Mouse (Mus musculus) midbrain, embryonic 13.5 days (tissue): ENCODE measurements at regions not wholly inside any gene's neighbourhood (a gene's known extent, or its start where the extent isn't known, plus 50 kb on each side); places are given as distances from the start of the nearest gene placed in this dataset.

Source experiments
- ATAC-seq: fragments of 200-750 bp; cut with Nextera tagmentation; 2 replicates; pipeline ENCODE4 v1.8.0; 2017; ENCODE audit warnings: mild to moderate bottlenecking, moderate TSS enrichment, moderate library complexity
- H3K27ac ChIP-seq: fragments of 300-500 bp; sonication (generic); 2 replicates; pipeline ENCODE4 v1.5.1; 2015; ENCODE audit warnings: inconsistent platforms, mild to moderate bottlenecking, moderate library complexity
- H3K27me3 ChIP-seq: fragments of 300-500 bp; sonication (generic); 2 replicates; pipeline ENCODE4 v1.6.1; 2015; ENCODE audit warnings: mild to moderate bottlenecking, inconsistent platforms
- H3K36me3 ChIP-seq: fragments of 300-500 bp; sonication (generic); 2 replicates; pipeline ENCODE4 v1.6.1; 2015; ENCODE audit warnings: mild to moderate bottlenecking, inconsistent platforms
- H3K4me1 ChIP-seq: fragments of 300-500 bp; sonication (generic); replicated peaks from 2 replicates; pipeline ENCODE4 v1.6.1; 2015; ENCODE audit warnings: inconsistent platforms
- H3K4me2 ChIP-seq: fragments of 300-500 bp; sonication (generic); replicated peaks from 2 replicates; pipeline ENCODE4 v1.6.1; 2015; ENCODE audit warnings: moderate library complexity, mild to moderate bottlenecking, inconsistent platforms
- H3K4me3 ChIP-seq: fragments of 300-500 bp; sonication (generic); replicated peaks from 2 replicates; pipeline ENCODE4 v1.5.1; 2015; ENCODE audit warnings: mild to moderate bottlenecking, inconsistent platforms
- H3K9ac ChIP-seq: fragments of 300-500 bp; sonication (generic); replicated peaks from 2 replicates; pipeline ENCODE4 v1.6.1; 2015; ENCODE audit warnings: mild to moderate bottlenecking, inconsistent platforms
- H3K9me3 ChIP-seq: fragments of 300-500 bp; sonication (generic); 2 replicates; pipeline ENCODE4 v1.6.1; 2016; ENCODE audit warnings: mild to moderate bottlenecking, inconsistent platforms
- WGBS: fragments of 180-500 bp; shearing (Covaris S2); methylation state at CpG from one replicate; pipeline ENCODE4 v1.1.7; 2015; 5-methylcytosine and 5-hydroxymethylcytosine counted together

GRCm38 (mm10) chr2:179112951-179113350 lies 329.3 kb upstream of the Cdh4 start:
- Histone ChIP-seq H3K4me3 (no peak overlapping the region), H3K4me2 (no peak overlapping the region), H3K9me3 (no peaks in the 10 kb centered on the region), H3K36me3 (no peaks in the 10 kb centered on the region), H3K27ac (no peak overlapping the region), H3K4me1 (peaks cover 12% of the 10 kb centered on the region), H3K9ac (no peak overlapping the region), H3K27me3 (0 out of 2 replicates have a peak, but pooled peaks cover 4% of the 10 kb centered on the region)
- peak; percentile 68 for ATAC-seq
- 31% methylated on average over 5 of the region's 5 CpGs for WGBS

DNA sequence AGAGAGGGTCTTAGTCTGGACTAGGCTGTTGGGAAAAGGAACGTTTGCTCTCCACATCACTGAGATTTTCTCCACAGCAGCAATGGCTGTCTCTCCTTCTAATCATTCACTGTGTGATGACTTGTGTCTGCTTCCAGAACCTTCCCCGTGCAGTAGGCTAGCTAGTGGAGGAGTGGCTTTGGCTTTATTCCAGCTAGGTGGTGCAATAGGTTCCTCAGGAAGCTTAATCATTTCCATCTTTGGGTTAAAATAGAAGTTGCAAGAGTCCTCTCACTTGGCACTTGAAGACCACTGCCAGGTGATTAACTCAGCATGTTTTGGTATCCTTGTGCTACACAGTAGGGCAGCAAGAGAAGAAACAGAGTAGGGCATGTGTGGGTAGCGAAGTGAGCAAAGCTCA lies 314.2 kb upstream of the Cdh4 start:
- WGBS = 85% methylated on average over 3 of the region's 3 CpGs
- Histone ChIP-seq H3K4me1 (no peaks in the 10 kb centered on the region), H3K9me3 (no peaks in the 10 kb centered on the region), H3K27me3 (no peaks in the 10 kb centered on the region), H3K9ac (no peak overlapping the region), H3K36me3 (no peaks in the 10 kb centered on the region), H3K27ac (no peak overlapping the region), H3K4me2 (no peak overlapping the region), H3K4me3 (no peak overlapping the region)
- no peak for ATAC-seq

- 93% methylated on average over 5 of the region's 5 CpGs for WGBS
- no peak overlapping the region for H3K4me2 ChIP-seq
- H3K27me3 ChIP-seq = no peaks in the 10 kb centered on the region
- H3K4me3 ChIP-seq = no peak overlapping the region
- H3K36me3 ChIP-seq = no peaks in the 10 kb centered on the region
- no peaks in the 10 kb centered on the region for H3K4me1 ChIP-seq
- no peaks in the 10 kb centered on the region for H3K9me3 ChIP-seq
- no peak overlapping the region for H3K27ac ChIP-seq
- ATAC-seq = no peak
- H3K9ac ChIP-seq = no peak overlapping the region
Observed at GRCm38 (mm10) chr2:179128432-179128831, 313.8 kb upstream of the Cdh4 start.

DNA sequence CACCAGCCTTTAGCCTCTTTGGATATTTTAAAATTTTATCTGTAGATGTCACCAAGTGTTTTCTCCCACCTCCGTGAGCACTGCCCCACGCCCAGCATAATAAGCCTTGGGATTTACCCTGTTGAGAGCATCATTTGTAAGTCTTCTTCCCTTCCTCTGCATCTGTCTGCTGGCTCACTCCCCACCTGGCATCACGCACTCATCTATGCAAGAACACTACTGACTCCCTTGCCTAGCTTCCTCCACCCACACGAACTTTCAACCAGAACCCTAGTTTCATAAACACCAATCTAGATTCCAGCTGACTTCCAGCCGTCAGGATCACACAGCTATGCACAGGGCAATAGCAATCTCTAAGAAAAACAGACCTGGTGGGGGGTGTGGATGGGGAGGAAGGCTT lies 311.2 kb upstream of the Cdh4 start:
- 86% methylated on average over 5 of the region's 5 CpGs for WGBS
- ATAC-seq = no peak
- no peaks in the 10 kb centered on the region for H3K27me3 ChIP-seq
- H3K4me3 ChIP-seq = no peak overlapping the region
- H3K27ac ChIP-seq = no peak overlapping the region
- no peak overlapping the region for H3K4me2 ChIP-seq
- H3K9ac ChIP-seq = no peak overlapping the region
- no peaks in the 10 kb centered on the region for H3K4me1 ChIP-seq
- no peaks in the 10 kb centered on the region for H3K36me3 ChIP-seq
- H3K9me3 ChIP-seq = no peaks in the 10 kb centered on the region

GRCm38 (mm10) chr2:179142313-179142712 lies 299.9 kb upstream of the Cdh4 start:
- H3K9me3 ChIP-seq = no peaks in the 10 kb centered on the region
- H3K4me1 ChIP-seq = 0 out of 2 replicates have a peak, but pooled peaks cover 3% of the 10 kb centered on the region
- no peak overlapping the region for H3K4me3 ChIP-seq
- 56% methylated on average over 8 of the region's 8 CpGs for WGBS
- 0 out of 2 replicates have a peak, but pooled peaks cover 10% of the 10 kb centered on the region for H3K27me3 ChIP-seq
- no peak overlapping the region for H3K27ac ChIP-seq
- no peaks in the 10 kb centered on the region for H3K36me3 ChIP-seq
- H3K4me2 ChIP-seq = no peak overlapping the region
- no peak overlapping the region for H3K9ac ChIP-seq
- peak; percentile 63; the same call in 1 of the 2 replicates for ATAC-seq

DNA sequence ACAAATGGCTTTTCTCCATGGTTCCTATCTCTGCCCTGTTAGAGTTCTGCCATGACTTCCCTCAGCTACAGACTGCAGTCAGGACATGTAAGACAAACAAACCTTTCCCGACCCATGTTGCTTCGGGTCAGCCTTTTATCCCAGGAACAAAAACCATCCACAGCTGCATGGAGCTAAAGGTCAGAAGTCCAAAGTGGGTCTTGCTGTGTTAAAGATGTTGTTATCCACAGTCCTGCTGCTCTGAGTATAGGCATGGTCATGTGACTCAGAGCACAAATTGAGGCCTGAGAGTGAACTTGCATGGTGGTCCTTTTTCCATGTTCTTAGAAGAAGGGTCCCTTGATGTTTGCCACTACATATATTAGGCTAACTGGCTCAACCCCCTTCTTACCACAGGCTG lies 296.5 kb upstream of the Cdh4 start:
- H3K36me3 ChIP-seq = no peaks in the 10 kb centered on the region
- 56% methylated on average over 2 of the region's 2 CpGs for WGBS
- peaks cover 12% of the 10 kb centered on the region for H3K4me1 ChIP-seq
- ATAC-seq = no peak
- no peak overlapping the region for H3K9ac ChIP-seq
- no peak overlapping the region for H3K4me2 ChIP-seq
- no peaks in the 10 kb centered on the region for H3K9me3 ChIP-seq
- no peak overlapping the region for H3K27ac ChIP-seq
- H3K4me3 ChIP-seq = no peak overlapping the region
- 0 out of 2 replicates have a peak, but pooled peaks cover 10% of the 10 kb centered on the region for H3K27me3 ChIP-seq

DNA sequence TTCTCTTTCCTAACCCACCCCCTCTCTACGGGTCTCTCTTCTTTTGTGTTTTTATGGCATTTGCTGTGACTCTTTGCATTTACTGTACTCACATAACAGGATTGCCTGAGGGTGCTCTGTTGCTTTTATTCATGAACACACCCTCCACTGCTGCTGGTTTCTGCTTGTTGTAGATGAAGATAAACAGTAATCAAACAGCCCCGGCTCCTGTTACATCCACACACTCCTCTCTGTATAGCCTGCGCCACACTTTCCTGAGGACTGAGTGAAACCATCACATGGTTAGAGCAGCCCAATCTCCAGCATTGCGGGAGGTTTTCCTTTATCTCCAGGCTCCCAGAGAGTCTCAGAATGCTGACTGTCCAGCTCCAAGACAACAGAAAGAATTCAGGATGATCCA lies 296.0 kb upstream of the Cdh4 start:
- peaks cover 12% of the 10 kb centered on the region for H3K4me1 ChIP-seq
- 0 out of 2 replicates have a peak, but pooled peaks cover 10% of the 10 kb centered on the region for H3K27me3 ChIP-seq
- no peaks in the 10 kb centered on the region for H3K9me3 ChIP-seq
- H3K36me3 ChIP-seq = no peaks in the 10 kb centered on the region
- no peak overlapping the region for H3K4me3 ChIP-seq
- no peak overlapping the region for H3K27ac ChIP-seq
- ATAC-seq = no peak
- H3K4me2 ChIP-seq = no peak overlapping the region
- 62% methylated on average over 4 of the region's 4 CpGs for WGBS
- no peak overlapping the region for H3K9ac ChIP-seq

DNA sequence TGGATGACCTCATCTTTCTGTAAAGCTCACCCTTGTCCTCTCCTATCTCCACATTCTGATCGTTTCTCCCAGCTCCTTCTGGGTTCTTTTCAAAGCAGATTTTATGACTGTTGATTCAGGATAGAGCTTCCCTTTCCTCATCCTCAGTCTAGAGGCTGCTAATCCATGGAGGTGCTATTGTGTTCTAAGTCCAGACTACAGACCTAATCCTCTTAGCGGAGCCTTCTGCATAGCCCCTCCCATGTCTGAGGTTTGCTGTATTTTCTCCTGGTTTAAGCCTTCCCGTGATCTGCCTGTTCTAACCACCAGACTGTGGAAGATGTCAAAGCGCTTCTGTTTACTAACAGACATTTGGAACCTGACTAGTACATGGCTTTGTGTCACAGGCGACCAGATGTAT lies 294.0 kb upstream of the Cdh4 start:
- 28% methylated on average over 5 of the region's 5 CpGs for WGBS
- no peaks in the 10 kb centered on the region for H3K36me3 ChIP-seq
- 0 out of 2 replicates have a peak, but pooled peaks cover 10% of the 10 kb centered on the region for H3K27me3 ChIP-seq
- H3K9ac ChIP-seq = no peak overlapping the region
- no peak overlapping the region for H3K27ac ChIP-seq
- 0 out of 2 replicates have a peak, but pooled peaks have one; percentile 53 for ATAC-seq
- no peak overlapping the region for H3K4me2 ChIP-seq
- no peak overlapping the region for H3K4me3 ChIP-seq
- H3K4me1 ChIP-seq = peaks cover 12% of the 10 kb centered on the region
- no peaks in the 10 kb centered on the region for H3K9me3 ChIP-seq

DNA sequence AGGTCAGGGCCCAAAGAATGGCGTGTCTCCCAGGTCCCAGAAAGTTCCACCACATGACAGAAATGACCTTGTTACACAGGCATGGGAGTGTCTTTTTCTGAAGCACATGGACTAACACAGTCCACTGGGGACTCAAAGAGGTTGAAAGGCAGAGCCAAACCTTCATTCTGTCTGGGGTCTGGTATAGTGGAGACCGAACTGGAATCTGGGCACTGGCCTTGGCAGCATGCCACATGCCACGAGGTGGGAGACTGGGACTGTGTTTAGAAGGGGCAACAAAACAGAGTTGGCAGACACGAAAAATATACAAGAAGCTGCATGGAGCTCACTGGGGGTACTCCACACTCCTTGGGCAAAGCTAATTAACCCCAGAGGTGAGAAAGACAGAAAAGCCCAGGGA lies 293.6 kb upstream of the Cdh4 start:
- H3K4me2 ChIP-seq = no peak overlapping the region
- WGBS = 60% methylated on average over 4 of the region's 4 CpGs
- no peak overlapping the region for H3K9ac ChIP-seq
- H3K9me3 ChIP-seq = no peaks in the 10 kb centered on the region
- no peak overlapping the region for H3K27ac ChIP-seq
- no peaks in the 10 kb centered on the region for H3K36me3 ChIP-seq
- peaks cover 12% of the 10 kb centered on the region for H3K4me1 ChIP-seq
- H3K4me3 ChIP-seq = no peak overlapping the region
- H3K27me3 ChIP-seq = 0 out of 2 replicates have a peak, but pooled peaks cover 10% of the 10 kb centered on the region
- no peak for ATAC-seq

GRCm38 (mm10) chr2:179158881-179159280 lies 283.4 kb upstream of the Cdh4 start:
- H3K4me3 ChIP-seq = no peak overlapping the region
- H3K4me2 ChIP-seq = no peak overlapping the region
- H3K9me3 ChIP-seq = no peaks in the 10 kb centered on the region
- no peak overlapping the region for H3K9ac ChIP-seq
- no peaks in the 10 kb centered on the region for H3K36me3 ChIP-seq
- 90% methylated on average over 9 of the region's 9 CpGs for WGBS
- no peaks in the 10 kb centered on the region for H3K27me3 ChIP-seq
- H3K4me1 ChIP-seq = peaks cover 5% of the 10 kb centered on the region; the same call in 1 of the 2 replicates
- H3K27ac ChIP-seq = no peak overlapping the region
- no peak for ATAC-seq

DNA sequence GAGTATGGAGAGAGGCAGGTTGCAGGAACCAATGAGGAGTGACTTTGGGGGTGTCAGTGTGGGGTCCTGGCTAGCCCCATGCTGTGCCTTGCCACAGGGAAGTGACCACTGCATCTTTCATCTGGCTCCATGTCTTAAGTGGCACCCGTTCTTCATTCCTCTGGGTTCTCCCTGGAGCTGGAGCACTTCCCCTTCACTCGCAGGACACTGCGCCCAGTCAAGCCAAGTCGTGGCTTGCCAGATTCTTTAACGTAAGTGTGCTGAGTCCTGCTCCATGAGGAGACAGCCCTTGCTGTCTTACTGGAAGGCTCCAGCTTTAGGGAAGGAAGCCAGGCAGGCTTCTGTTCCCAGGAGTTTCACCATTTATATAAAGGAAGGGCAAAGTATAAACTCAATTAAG lies 279.1 kb upstream of the Cdh4 start:
- no peaks in the 10 kb centered on the region for H3K36me3 ChIP-seq
- no peaks in the 10 kb centered on the region for H3K27me3 ChIP-seq
- no peak overlapping the region for H3K4me3 ChIP-seq
- no peaks in the 10 kb centered on the region for H3K4me1 ChIP-seq
- no peak for ATAC-seq
- WGBS = 87% methylated on average over 5 of the region's 5 CpGs
- peaks cover 5% of the 10 kb centered on the region; the same call in 1 of the 2 replicates for H3K9me3 ChIP-seq
- no peak overlapping the region for H3K9ac ChIP-seq
- no peak overlapping the region for H3K27ac ChIP-seq
- H3K4me2 ChIP-seq = no peak overlapping the region

DNA sequence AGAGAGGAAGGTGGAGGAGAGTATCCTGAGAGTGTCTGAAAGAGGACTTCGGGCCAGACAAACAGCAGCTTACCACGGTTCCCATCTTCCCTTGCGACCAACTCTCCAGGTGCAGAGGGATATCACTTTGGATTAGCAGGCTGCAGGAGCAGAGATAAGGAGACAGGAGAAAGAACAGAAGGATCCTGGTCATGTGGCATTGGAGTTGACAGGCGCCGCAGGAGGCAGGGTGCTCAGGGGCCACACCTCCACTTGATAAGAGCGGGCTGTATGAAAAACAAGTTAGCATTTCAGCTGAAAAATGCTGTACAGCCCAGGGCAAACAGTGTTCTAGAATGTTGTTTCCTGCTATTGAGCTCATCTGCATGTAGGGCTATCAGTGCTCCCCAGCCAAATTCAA lies 272.1 kb upstream of the Cdh4 start:
- WGBS = 67% methylated on average over 6 of the region's 6 CpGs
- Histone ChIP-seq H3K4me2 (no peak overlapping the region), H3K36me3 (no peaks in the 10 kb centered on the region), H3K9ac (no peak overlapping the region), H3K9me3 (0 out of 2 replicates have a peak, but pooled peaks cover 1% of the 10 kb centered on the region), H3K27ac (no peak overlapping the region), H3K4me3 (no peak overlapping the region), H3K27me3 (peaks cover 3% of the 10 kb centered on the region; the same call in 1 of the 2 replicates), H3K4me1 (0 out of 2 replicates have a peak, but pooled peaks cover 8% of the 10 kb centered on the region)
- no peak for ATAC-seq

DNA sequence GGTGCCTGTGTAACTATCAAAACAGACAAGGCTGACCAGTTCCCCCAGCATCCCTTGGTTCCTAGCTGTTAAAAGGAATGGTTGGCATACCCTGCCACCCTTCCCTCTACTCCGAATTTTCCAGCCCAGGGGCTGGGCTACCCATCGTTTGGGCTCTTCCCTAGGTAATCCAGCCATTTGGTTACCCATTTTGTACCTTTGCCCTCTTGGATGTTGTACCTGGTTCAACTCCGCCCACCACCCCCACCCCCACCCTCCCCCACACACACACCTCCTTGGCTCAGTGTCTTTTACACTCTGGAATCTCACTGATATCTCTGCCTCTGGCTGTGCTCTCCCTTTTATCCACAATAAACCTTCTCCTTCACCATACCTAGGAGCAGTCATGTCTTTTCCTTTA lies 271.6 kb upstream of the Cdh4 start:
- WGBS = 52% methylated on average over 3 of the region's 3 CpGs

More for the DNA sequence above, 271.6 kb upstream of the Cdh4 start:
- no peak overlapping the region for H3K27ac ChIP-seq
- no peaks in the 10 kb centered on the region for H3K9me3 ChIP-seq
- no peak overlapping the region for H3K4me2 ChIP-seq
- H3K9ac ChIP-seq = no peak overlapping the region
- no peaks in the 10 kb centered on the region for H3K36me3 ChIP-seq
- no peak for ATAC-seq
- 0 out of 2 replicates have a peak, but pooled peaks cover 8% of the 10 kb centered on the region for H3K4me1 ChIP-seq
- peaks cover 3% of the 10 kb centered on the region; the same call in 1 of the 2 replicates for H3K27me3 ChIP-seq
- no peak overlapping the region for H3K4me3 ChIP-seq
